Mouse (Mus musculus): ENCODE measurements around the gene Ctdsp1. TPM values are rescaled to one million over a fixed set of nuclear protein-coding genes. Genes with fewer than 3 reads are reported as not detected.

Gene Ctdsp1
- 78.4 and 78.6 TPM in 2 replicates for polyA plus RNA-seq (2012; rRNA removed)

GRCm38 (mm10) chr1:74390924-74391748, at the start of gene Ctdsp1:
Gene Ctdsp1 (plus strand): TSS chr1:74391509.

GRCm38 (mm10) chr1:74361812-74362211, 29.5 kb upstream of the Ctdsp1 start, which contains the start of gene Catip:
Gene Catip (plus strand): TSS chr1:74362108.

GRCm38 (mm10) chr1:74374980-74375379, 16.3 kb upstream of the Ctdsp1 start, which contains the start of gene Slc11a1:
Gene Slc11a1 (plus strand): TSS chr1:74375195.

GRCm38 (mm10) chr1:74408589-74409504, 17.5 kb downstream of the Ctdsp1 start, which contains the start of gene Vil1:
Gene Vil1 (plus strand): TSS chr1:74409376.

Other genes starting within 250 kb of the Ctdsp1 start
- gene Cxcr2, start 237.5 kb upstream of the Ctdsp1 start, polyA plus RNA-seq (2012; rRNA removed), result 0.11 and 0.39 TPM in 2 replicates
- 0.11 TPM in 1 of 2 replicates, not detected in the other for gene Cxcr1, start 196.9 kb upstream of the Ctdsp1 start, polyA plus RNA-seq (2012; rRNA removed)
- gene Arpc2, start 155.4 kb upstream of the Ctdsp1 start, polyA plus RNA-seq (2012; rRNA removed), result 139 and 239 TPM in 2 replicates
- 1.2 and 1.4 TPM in 2 replicates for gene Gpbar1, start 113.0 kb upstream of the Ctdsp1 start, polyA plus RNA-seq (2012; rRNA removed)
- 76.4 and 88.7 TPM in 2 replicates for gene Aamp, start 106.8 kb upstream of the Ctdsp1 start, polyA plus RNA-seq (2012; rRNA removed)
- 56.1 and 60.5 TPM in 2 replicates for gene Pnkd, start 106.6 kb upstream of the Ctdsp1 start, polyA plus RNA-seq (2012; rRNA removed)
- gene Tmbim1, start 85.9 kb upstream of the Ctdsp1 start, polyA plus RNA-seq (2012; rRNA removed), result 463 and 586 TPM in 2 replicates
- 0.48 and 0.56 TPM in 2 replicates for gene Catip, start 29.4 kb upstream of the Ctdsp1 start, polyA plus RNA-seq (2012; rRNA removed)
- 11.7 and 16.3 TPM in 2 replicates for gene Slc11a1, start 16.3 kb upstream of the Ctdsp1 start, polyA plus RNA-seq (2012; rRNA removed)
- 7.3 and 9.6 TPM in 2 replicates for gene Vil1, start 17.9 kb downstream of the Ctdsp1 start, polyA plus RNA-seq (2012; rRNA removed)
- 5.4 and 5.6 TPM in 2 replicates for gene Cnot9, start 114.5 kb downstream of the Ctdsp1 start, polyA plus RNA-seq (2012; rRNA removed)
- 0.03 and 0.06 TPM in 2 replicates for gene Plcd4, start 151.4 kb downstream of the Ctdsp1 start, polyA plus RNA-seq (2012; rRNA removed)
- gene Usp37, start 152.8 kb downstream of the Ctdsp1 start, polyA plus RNA-seq (2012; rRNA removed), result 0.31 and 1.2 TPM in 2 replicates
- gene Zfp142, start 196.7 kb downstream of the Ctdsp1 start, polyA plus RNA-seq (2012; rRNA removed), result 3.8 and 4.4 TPM in 2 replicates
- 4.7 and 5.1 TPM in 2 replicates for gene Bcs1l, start 196.8 kb downstream of the Ctdsp1 start, polyA plus RNA-seq (2012; rRNA removed)
- 16.7 and 18.9 TPM in 2 replicates for gene Rnf25, start 209.9 kb downstream of the Ctdsp1 start, polyA plus RNA-seq (2012; rRNA removed)
- gene Stk36, start 209.9 kb downstream of the Ctdsp1 start, polyA plus RNA-seq (2012; rRNA removed), result 0.87 and 0.96 TPM in 2 replicates